Mouse (Mus musculus) gastrocnemius, postnatal 25 days (tissue): ENCODE results near the gene Manbal. TPM values are rescaled to one million over a fixed set of nuclear protein-coding genes. Genes with fewer than 3 reads are reported as not detected.
A peak's percentile ranks its signal among the peaks of the same experiment; 100 is the strongest.

ENCODE experiments used
- DNase-seq: peaks from one replicate; pipeline ENCODE4 v3.0.0; 2022
- long read RNA-seq, 2 experiments: library from polyadenylated mRNA; stranded (forward); transcript quantifications; one replicate each; pipeline ENCODE4 v2.0.0; 2021
- total RNA-seq, 2 experiments: library from RNA; stranded (reverse); gene quantifications; 1 replicate in 1 of 2; 2 replicates in 1 of 2; pipeline ENCODE4 v1.2.3; 2021

Manbal gene
- total RNA-seq: 10 to 100 TPM; 12.5 to 15.7 TPM
- long read RNA-seq, experiment 1, transcript Manbal-201 (3 exons, 1,107 nt): major isoform, 26 of 38 reads
- long read RNA-seq, experiment 1, partial matches to known transcripts: 11 of 38 reads
- long read RNA-seq, experiment 1, other reads (novel, unspliced or antisense): 1 of 38 reads
- long read RNA-seq, experiment 2, transcript Manbal-201 (3 exons, 1,107 nt): major isoform, 17 of 32 reads
- long read RNA-seq, experiment 2, partial matches to known transcripts: 14 of 32 reads
- long read RNA-seq, experiment 2, other reads (novel, unspliced or antisense): 1 of 32 reads

- peak; percentile 91 for DNase-seq
Measured at GRCm38 (mm10) chr2:157367184-157367893, at the start of gene Manbal. TSS of gene Manbal (plus strand) at chr2:157367594.

- DNase-seq: no peak
Measured at GRCm38 (mm10) chr2:157320135-157320534, 47.3 kb upstream of the Manbal start.

- DNase-seq: no peak
Measured at GRCm38 (mm10) chr2:157320886-157321285, 46.5 kb upstream of the Manbal start.

- no peak for DNase-seq
Measured at GRCm38 (mm10) chr2:157322029-157322766, 45.2 kb upstream of the Manbal start.

GRCm38 (mm10) chr2:157325238-157325637 is 42.2 kb upstream of the Manbal start:
- DNase-seq: no peak

GRCm38 (mm10) chr2:157328106-157328505 is 39.3 kb upstream of the Manbal start:
- DNase-seq: no peak

- DNase-seq: no peak
Measured at GRCm38 (mm10) chr2:157328570-157328969, 38.8 kb upstream of the Manbal start.

- DNase-seq: no peak
Measured at GRCm38 (mm10) chr2:157332059-157332458, 35.3 kb upstream of the Manbal start.

GRCm38 (mm10) chr2:157338663-157339062 is 28.7 kb upstream of the Manbal start:
- DNase-seq: peak; percentile 38

- no peak for DNase-seq
Measured at GRCm38 (mm10) chr2:157339532-157339931, 27.9 kb upstream of the Manbal start.

GRCm38 (mm10) chr2:157340221-157340741 is 27.1 kb upstream of the Manbal start:
- DNase-seq: no peak

GRCm38 (mm10) chr2:157341554-157342270 is 25.7 kb upstream of the Manbal start:
- DNase-seq: no peak

- no peak for DNase-seq
Measured at GRCm38 (mm10) chr2:157342328-157342926, 25.0 kb upstream of the Manbal start.

- no peak for DNase-seq
Measured at GRCm38 (mm10) chr2:157343337-157343736, 24.1 kb upstream of the Manbal start.

GRCm38 (mm10) chr2:157347361-157348159 is 19.8 kb upstream of the Manbal start, which contains the start of gene Ghrh:
TSS of gene Ghrh (minus strand) at chr2:157347506.
- DNase-seq: no peak

- DNase-seq: no peak
Measured at GRCm38 (mm10) chr2:157349121-157349778, 18.1 kb upstream of the Manbal start.

- no peak for DNase-seq
Measured at GRCm38 (mm10) chr2:157353183-157353582, 14.2 kb upstream of the Manbal start.

GRCm38 (mm10) chr2:157354106-157354505 is 13.3 kb upstream of the Manbal start:
- no peak for DNase-seq

GRCm38 (mm10) chr2:157360028-157360427 is 7.4 kb upstream of the Manbal start:
- no peak for DNase-seq

- DNase-seq: no peak
Measured at GRCm38 (mm10) chr2:157363031-157363430, 4.4 kb upstream of the Manbal start.
